Mouse (Mus musculus) midbrain, postnatal 0 days (tissue): ENCODE measurements at regions not wholly inside any gene's neighbourhood (a gene's known extent, or its start where the extent isn't known, plus 50 kb on each side); places are given as distances from the start of the nearest gene placed in this dataset.

Source experiments
- ATAC-seq: fragments of 200-750 bp; cut with Nextera tagmentation; 2 replicates; pipeline ENCODE4 v1.8.0; 2017; ENCODE audit warnings: moderate number of reproducible peaks, mild to moderate bottlenecking, moderate TSS enrichment, moderate library complexity; ENCODE audit not compliant: low FRiP score
- DNase-seq: peaks from one replicate; pipeline ENCODE4 v3.0.0-alpha.2; 2015; ENCODE audit warnings: low spot score
- H3K27ac ChIP-seq: fragments of 300-500 bp; sonication (generic); 2 replicates; pipeline ENCODE4 v1.5.1; 2014; ENCODE audit warnings: low read depth, mild to moderate bottlenecking, low read length, mixed read lengths
- H3K27me3 ChIP-seq: fragments of 300-500 bp; sonication (generic); 2 replicates; pipeline ENCODE4 v1.6.1; 2014; ENCODE audit warnings: low read length, control low read depth, mixed read lengths; ENCODE audit not compliant: insufficient read depth
- H3K36me3 ChIP-seq: fragments of 300-500 bp; sonication (generic); 2 replicates; pipeline ENCODE4 v1.6.1; 2014; ENCODE audit warnings: low read length, control low read depth, mixed read lengths; ENCODE audit not compliant: insufficient read depth
- H3K4me1 ChIP-seq: fragments of 300-500 bp; sonication (generic); 2 replicates; pipeline ENCODE4 v1.6.1; 2014; ENCODE audit warnings: mild to moderate bottlenecking, control low read depth, antibody characterized with exemption, low read length, mixed read lengths; ENCODE audit not compliant: insufficient read depth
- H3K4me2 ChIP-seq: fragments of 300-500 bp; sonication (generic); 2 replicates; pipeline ENCODE4 v1.6.1; 2014; ENCODE audit warnings: low read depth, mild to moderate bottlenecking, low read length, mixed read lengths; ENCODE audit not compliant: poor library complexity, severe bottlenecking
- H3K4me3 ChIP-seq: fragments of 300-500 bp; sonication (generic); 2 replicates; pipeline ENCODE4 v1.5.1; 2014; ENCODE audit warnings: low read depth, mild to moderate bottlenecking, low read length, moderate library complexity
- H3K9ac ChIP-seq: fragments of 300-500 bp; sonication (generic); replicated peaks from 2 replicates; pipeline ENCODE4 v1.6.1; 2014; ENCODE audit warnings: mild to moderate bottlenecking, low read length, moderate library complexity, mixed read lengths; ENCODE audit not compliant: poor library complexity, severe bottlenecking
- H3K9me3 ChIP-seq: fragments of 300-500 bp; sonication (generic); 2 replicates; pipeline ENCODE4 v1.6.1; 2016; ENCODE audit warnings: low read length, control low read depth
- CTCF ChIP-seq: IDR thresholded peaks from 2 replicates; pipeline ENCODE4 v1.5.1; 2016; ENCODE audit warnings: antibody characterized with exemption, mild to moderate bottlenecking
- WGBS: fragments of 180-500 bp; shearing (Covaris S2); extraction: QIAGEN DNeasy Blood & Tissue Kit; methylation state at CpG from one replicate; pipeline ENCODE4 v1.1.7; 2014; 5-methylcytosine and 5-hydroxymethylcytosine counted together

- ATAC-seq (no peak), DNase-seq (no peak)
- Histone ChIP-seq H3K27ac (no peak overlapping the region), H3K4me1 (no peaks in the 10 kb centered on the region), H3K4me3 (no peak overlapping the region), H3K9me3 (no peaks in the 10 kb centered on the region), H3K4me2 (no peak overlapping the region), H3K27me3 (no peaks in the 10 kb centered on the region), H3K36me3 (no peaks in the 10 kb centered on the region), H3K9ac (no peak overlapping the region)
- TF ChIP-seq CTCF = no peak
- 54% methylated on average over 10 of the region's 10 CpGs for WGBS
Observed at GRCm38 (mm10) chr9:31583983-31584382, 119.7 kb upstream of the Tmem45b start.

DNA sequence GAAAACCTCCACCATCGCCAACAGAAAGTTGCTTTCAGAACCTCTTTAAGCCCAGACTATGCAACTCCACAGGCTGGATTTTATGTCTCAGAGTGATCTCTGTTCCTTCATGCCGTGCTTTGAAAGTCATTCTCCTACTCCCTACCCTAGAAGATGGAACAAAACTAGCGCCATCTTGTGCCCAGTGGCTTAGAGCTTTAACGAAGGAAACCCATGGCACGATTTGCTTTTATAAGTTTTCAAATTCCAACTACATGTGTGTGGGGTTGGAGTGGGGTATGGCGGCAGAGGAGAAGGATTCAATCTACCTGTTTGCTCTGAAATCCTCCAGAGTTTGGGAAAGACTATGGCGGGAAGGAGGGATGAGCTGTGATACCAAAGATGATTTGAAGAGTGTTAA lies 118.7 kb upstream of the Tmem45b start:
- no peaks in the 10 kb centered on the region for H3K4me1 ChIP-seq
- no peak overlapping the region for H3K4me3 ChIP-seq
- H3K36me3 ChIP-seq = no peaks in the 10 kb centered on the region
- no peaks in the 10 kb centered on the region for H3K27me3 ChIP-seq
- no peak overlapping the region for H3K9ac ChIP-seq
- TF ChIP-seq CTCF = peak; percentile 22
- H3K9me3 ChIP-seq = no peaks in the 10 kb centered on the region
- 84% methylated on average over 7 of the region's 7 CpGs for WGBS
- DNase-seq (no peak), ATAC-seq (no peak)
- H3K4me2 ChIP-seq = no peak overlapping the region
- no peak overlapping the region for H3K27ac ChIP-seq

DNA sequence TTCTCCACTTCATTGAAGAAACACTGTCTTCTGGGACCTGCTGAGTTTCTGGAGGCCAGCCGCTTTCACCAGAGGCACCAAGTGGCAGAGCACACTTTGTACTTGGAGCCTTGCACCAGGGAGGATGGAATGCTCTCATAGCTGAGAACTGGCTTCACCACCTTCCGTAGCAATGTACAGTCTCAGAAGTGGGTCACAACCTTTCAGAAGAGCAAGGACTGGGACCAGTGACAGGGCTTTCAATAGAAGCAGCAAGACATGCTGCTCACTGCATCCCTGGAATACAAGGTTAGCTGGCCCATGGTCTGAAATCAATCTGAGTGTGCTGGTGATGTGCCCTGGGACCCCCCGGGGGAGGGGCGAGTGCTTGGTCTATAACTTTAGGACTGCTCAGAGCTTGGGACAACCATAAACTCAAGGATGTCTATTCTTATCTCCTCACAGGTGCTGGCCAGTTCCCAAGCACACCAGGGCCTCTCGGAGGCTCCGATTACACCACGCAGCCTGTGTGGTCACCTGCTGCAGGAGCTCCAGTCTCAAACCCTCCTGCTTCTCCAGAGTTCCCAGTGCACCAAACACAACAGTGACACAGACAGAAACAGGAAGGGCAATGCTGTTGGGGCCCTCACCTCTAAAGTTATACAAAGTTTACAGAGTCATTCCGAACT lies 114.4 kb upstream of the Tmem45b start:
- no peak for TF ChIP-seq CTCF
- ATAC-seq = no peak

GRCm38 (mm10) chr9:31577066-31577465 lies 112.8 kb upstream of the Tmem45b start:
- Histone ChIP-seq H3K4me2 (no peak overlapping the region), H3K27ac (no peak overlapping the region), H3K4me3 (no peak overlapping the region), H3K27me3 (no peaks in the 10 kb centered on the region), H3K9ac (no peak overlapping the region), H3K4me1 (no peaks in the 10 kb centered on the region), H3K36me3 (no peaks in the 10 kb centered on the region), H3K9me3 (no peaks in the 10 kb centered on the region)
- peak; percentile 22; the same call in 1 of the 2 replicates for TF ChIP-seq CTCF
- ATAC-seq = no peak
- DNase-seq = peak; percentile 54
- WGBS = 78% methylated on average over 7 of the region's 7 CpGs

More for the DNA sequence above, 114.4 kb upstream of the Tmem45b start:
- Histone ChIP-seq H3K4me3 (no peak overlapping the region), H3K27ac (no peak overlapping the region), H3K4me2 (no peak overlapping the region), H3K4me1 (no peaks in the 10 kb centered on the region), H3K27me3 (no peaks in the 10 kb centered on the region), H3K9ac (no peak overlapping the region), H3K36me3 (no peaks in the 10 kb centered on the region), H3K9me3 (no peaks in the 10 kb centered on the region)
- WGBS = 94% methylated on average over 8 of the region's 8 CpGs
- no peak for DNase-seq

DNA sequence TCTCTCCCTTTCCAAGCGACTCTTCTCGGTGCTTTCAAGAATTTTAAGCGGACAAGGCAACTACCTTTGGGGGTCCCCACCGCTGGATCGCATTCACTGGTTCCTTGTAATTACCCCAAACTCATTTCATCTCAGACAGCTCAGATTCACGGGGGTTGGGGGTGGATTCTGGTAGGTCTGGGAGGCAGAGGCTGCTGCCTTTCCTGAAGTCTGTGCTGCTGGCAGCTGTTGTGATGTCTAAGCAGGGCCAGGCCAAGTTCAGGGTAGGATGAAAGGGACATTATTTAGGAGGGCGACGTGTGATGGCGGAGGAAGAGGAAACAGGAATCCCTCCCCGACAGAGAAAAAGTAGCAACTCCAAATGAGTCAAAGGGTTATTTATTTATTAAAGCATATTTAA lies 102.8 kb upstream of the Tmem45b start:
- no peak for DNase-seq
- H3K4me2 ChIP-seq = peak overlapping the region; percentile 36; the same call in 1 of the 2 replicates

GRCm38 (mm10) chr9:31566257-31567007 lies 102.2 kb upstream of the Tmem45b start:
- H3K9ac ChIP-seq = no peak overlapping the region
- H3K4me3 ChIP-seq = no peak overlapping the region
- H3K4me1 ChIP-seq = peaks cover 6% of the 10 kb centered on the region; the same call in 1 of the 2 replicates
- peak; percentile 54 for TF ChIP-seq CTCF
- DNase-seq (peak; percentile 61), ATAC-seq (peak; percentile 56; the same call in 1 of the 2 replicates)
- no peaks in the 10 kb centered on the region for H3K27me3 ChIP-seq
- 27% methylated on average over 31 of the region's 31 CpGs for WGBS
- peak overlapping the region; percentile 36 for H3K4me2 ChIP-seq
- no peak overlapping the region for H3K27ac ChIP-seq
- no peaks in the 10 kb centered on the region for H3K36me3 ChIP-seq
- peaks cover under 1% of the 10 kb centered on the region; the same call in 1 of the 2 replicates for H3K9me3 ChIP-seq

More for the DNA sequence above, 102.8 kb upstream of the Tmem45b start:
- Histone ChIP-seq H3K36me3 (no peaks in the 10 kb centered on the region), H3K27me3 (no peaks in the 10 kb centered on the region), H3K4me1 (peaks cover 6% of the 10 kb centered on the region; the same call in 1 of the 2 replicates), H3K9ac (no peak overlapping the region), H3K9me3 (peaks cover 6% of the 10 kb centered on the region; the same call in 1 of the 2 replicates), H3K4me3 (no peak overlapping the region), H3K27ac (no peak overlapping the region)
- no peak for ATAC-seq
- WGBS = 58% methylated on average over 10 of the region's 10 CpGs
- TF ChIP-seq CTCF = no peak
